Mouse (Mus musculus) MEL (cell line): Measurements from ENCODE around the gene Grifin.

ENCODE experiments used
- BHLHE40 ChIP-seq: IDR thresholded peaks from 2 replicates; pipeline ENCODE4 v1.6.1; 2012; ENCODE audit warnings: low read depth, mild to moderate bottlenecking, inconsistent platforms, low read length, improper control_type of control experiment, borderline replicate concordance
- CTCF ChIP-seq, 3 experiments: IDR thresholded peaks in 2 of 3; conservative IDR thresholded peaks in 1 of 3; 2 replicates each; pipeline ENCODE4 v1.5.1; 2011 to 2012; ENCODE audit warnings: low read length in 3 of 3, low read depth in 2 of 3, mild to moderate bottlenecking in 2 of 3, improper control_type of control experiment in 1 of 3, inconsistent platforms in 1 of 3, mixed read lengths in 1 of 3, moderate library complexity in 1 of 3; ENCODE audit not compliant: control insufficient read depth in 1 of 3, insufficient read depth in 1 of 3, poor library complexity in 1 of 3, severe bottlenecking in 1 of 3
- E2F4 ChIP-seq: IDR thresholded peaks from 2 replicates; pipeline ENCODE4 v1.6.1; 2011; ENCODE audit warnings: low read depth, low read length, improper control_type of control experiment, borderline replicate concordance
- EP300 ChIP-seq, 2 experiments: IDR thresholded peaks; 2 replicates each; pipeline ENCODE4 v1.6.1; 2011; ENCODE audit warnings: improper control_type of control experiment in 2 of 2, low read length in 2 of 2, low read depth in 1 of 2, mild to moderate bottlenecking in 1 of 2
- GATA1 ChIP-seq: IDR thresholded peaks from 2 replicates; pipeline ENCODE4 v1.6.1; 2011; ENCODE audit warnings: low read depth, low read length, improper control_type of control experiment
- JUND ChIP-seq: IDR thresholded peaks from 2 replicates; pipeline ENCODE4 v1.6.1; 2011; ENCODE audit warnings: low read depth, mild to moderate bottlenecking, improper control_type of control experiment, low read length
- MXI1 ChIP-seq: IDR thresholded peaks from 2 replicates; pipeline ENCODE4 v1.6.1; 2011; ENCODE audit warnings: mild to moderate bottlenecking, low read depth, low read length, improper control_type of control experiment
- POLR2A ChIP-seq, 2 experiments: IDR thresholded peaks; 2 replicates each; pipeline ENCODE4 v1.6.1; 2011 to 2012; ENCODE audit warnings: low read length in 2 of 2, mild to moderate bottlenecking in 2 of 2, control low read depth in 1 of 2, improper control_type of control experiment in 1 of 2, low read depth in 1 of 2, moderate library complexity in 1 of 2; ENCODE audit not compliant: control insufficient read depth in 1 of 2, insufficient read depth in 1 of 2, poor library complexity in 1 of 2
- TAL1 ChIP-seq: IDR thresholded peaks from 2 replicates; pipeline ENCODE4 v1.6.1; 2012; ENCODE audit warnings: mild to moderate bottlenecking, inconsistent platforms, low read length, moderate library complexity, mixed read lengths
- TCF12 ChIP-seq: IDR thresholded peaks from 2 replicates; pipeline ENCODE4 v1.6.1; 2014; ENCODE audit warnings: low read depth, mild to moderate bottlenecking, inconsistent platforms, low read length, improper control_type of control experiment, moderate library complexity
- ZKSCAN1 ChIP-seq: IDR thresholded peaks from 2 replicates; pipeline ENCODE4 v1.6.1; 2012; ENCODE audit warnings: low read depth, mild to moderate bottlenecking, inconsistent platforms, low read length, improper control_type of control experiment, moderate library complexity
- ZMIZ1 ChIP-seq: IDR thresholded peaks from 2 replicates; pipeline ENCODE4 v1.6.1; 2012; ENCODE audit warnings: low read depth, mild to moderate bottlenecking, inconsistent platforms, low read length, improper control_type of control experiment, moderate library complexity
- ZNF384 ChIP-seq: IDR thresholded peaks from 2 replicates; pipeline ENCODE4 v1.6.1; 2012; ENCODE audit warnings: low read depth, mild to moderate bottlenecking, inconsistent platforms, low read length, improper control_type of control experiment

- TF ChIP-seq CTCF (IDR thresholded peaks at IDR 0.05 in 2 of 3, conservative IDR thresholded peaks at IDR 0.05 in 1 of 3; ENCODE audit: control insufficient read depth in 1 of 3, insufficient read depth in 1 of 3, low read depth in 2 of 3, low read length in 3 of 3, poor library complexity in 1 of 3, severe bottlenecking in 1 of 3) (no peak), MXI1 (no peak), POLR2A (IDR thresholded peaks at IDR 0.05; ENCODE audit: control insufficient read depth in 1 of 2, insufficient read depth in 1 of 2, low read depth in 1 of 2, low read length in 2 of 2, poor library complexity in 1 of 2) (no peak), E2F4 (no peak), ZMIZ1 (no peak), TAL1 (no peak), ZKSCAN1 (no peak), EP300 (IDR thresholded peaks at IDR 0.05; ENCODE audit: low read depth in 1 of 2, low read length in 2 of 2) (no peak), ZNF384 (no peak), GATA1 (no peak), TCF12 (no peak), JUND (no peak), BHLHE40 (no peak)
Observed at GRCm38 (mm10) chr5:140572611-140573010, 7.7 kb upstream of the Grifin start.
